Mouse (Mus musculus): ENCODE results near the gene Ntmt1.

- TF ChIP-seq POLR2A (IDR thresholded peaks at IDR 0.05; ENCODE audit: low read depth, low read length) (no peak), CTCF (IDR thresholded peaks at IDR 0.05; ENCODE audit: extremely low read depth, insufficient read length, insufficient replicate concordance, low read depth, low read length) (no peak)
These were observed 29.4 kb upstream of the Ntmt1 start for GRCm38 (mm10) chr2:30778235-30778634.
